In the genomic region with DNA sequence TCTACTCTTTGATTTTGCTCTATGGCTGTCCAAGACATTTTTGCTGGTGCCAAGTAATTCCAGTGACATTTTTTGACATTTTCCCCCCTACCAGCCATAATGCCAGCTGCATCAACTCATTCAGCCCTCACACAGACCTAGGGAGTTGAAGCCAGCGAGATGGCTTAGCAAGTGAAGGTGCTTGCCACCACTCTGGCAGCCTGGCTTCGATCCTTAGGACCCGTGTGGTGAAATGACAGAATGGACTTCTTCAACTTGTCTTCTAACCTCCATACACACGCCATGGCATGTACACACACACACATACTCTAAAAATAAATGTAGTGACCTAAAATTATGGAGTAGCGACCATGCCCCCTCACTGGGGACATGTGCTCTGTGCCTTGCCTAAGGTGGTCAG, we compare ENCODE assay signal across 26 mouse cellular contexts. TPM values are rescaled to one million over a fixed set of nuclear protein-coding genes. Genes with fewer than 3 reads are reported as not detected.
"Had no signal": no experiment of that assay in that cellular context is flagged by ENCODE, and none has a peak within 500 bp of the region (broad histone marks: within the 10 kb centered on the region; RNA-seq: fewer than 3 reads in every experiment).

No protein-coding gene starts in this region.

- ATAC-seq: liver, postnatal 0 days; lung, postnatal 0 days had no signal

- H3K9me3 ChIP-seq: kidney, embryonic 15.5 days; limb, embryonic 12.5 days; limb, embryonic 15.5 days; neural tube, embryonic 13.5 days; stomach, embryonic 15.5 days had no signal

- DNase-seq: kidney, adult 8-10 months; kidney, postnatal 10 days; kidney, postnatal 36 days; left cerebral cortex, postnatal 4 days; liver, postnatal 0 days; lung, embryonic 14.5 days; midbrain, embryonic 14.5 days; retina, postnatal 1 day; right cerebral cortex, postnatal 25 days; spleen, adult 18-20 months; thymus, postnatal 25 days had no signal

- H3K27ac ChIP-seq: kidney, embryonic 15.5 days; limb, embryonic 12.5 days; limb, embryonic 15.5 days; liver, embryonic 14.5 days; macrophage; neural tube, embryonic 13.5 days; stomach, embryonic 15.5 days had no signal

- H3K4me2 ChIP-seq: kidney, embryonic 15.5 days; limb, embryonic 12.5 days; limb, embryonic 15.5 days; liver, embryonic 11.5 days; lung, embryonic 14.5 days; midbrain, embryonic 11.5 days; neural tube, embryonic 13.5 days; stomach, embryonic 15.5 days had no signal

- H3K9ac ChIP-seq: kidney, embryonic 15.5 days; limb, embryonic 12.5 days; limb, embryonic 15.5 days; liver, embryonic 14.5 days; liver, postnatal 0 days; lung, embryonic 14.5 days; neural tube, embryonic 13.5 days; stomach, embryonic 15.5 days had no signal

- H3K4me3 ChIP-seq: kidney, embryonic 15.5 days; limb, embryonic 12.5 days; limb, embryonic 15.5 days; myocyte; neural tube, embryonic 13.5 days; stomach, embryonic 15.5 days had no signal

RNA-seq across cellular contexts. Expression of a gene that starts 2.4 kb away (rescaled TPM):
- total RNA-seq: megakaryocyte-erythroid progenitor cell, adult 5-6 weeks; neutrophil, adult 5-6 weeks had no signal

RNA-seq across cellular contexts. Expression of a gene that starts 9.3 kb away (rescaled TPM):
- polyA plus RNA-seq: myocyte had no signal

RNA-seq across cellular contexts. Expression of a gene that starts 47.9 kb away (rescaled TPM):
- total RNA-seq: layer of hippocampus, postnatal 25 days; left cerebral cortex, postnatal 10 days; left cerebral cortex, postnatal 4 days; megakaryocyte-erythroid progenitor cell, adult 5-6 weeks; neutrophil, adult 5-6 weeks had no signal
- polyA plus RNA-seq: macrophage; midbrain, embryonic 14.5 days had no signal
